Mouse (Mus musculus) MN1 (cell line): ENCODE measurements around the gene Cnnm2.

Experiments
- DNase-seq: peaks from one replicate; pipeline ENCODE4 v3.0.0-alpha.2; 2016; ENCODE audit warnings: low spot score

Gene Cnnm2

DNA sequence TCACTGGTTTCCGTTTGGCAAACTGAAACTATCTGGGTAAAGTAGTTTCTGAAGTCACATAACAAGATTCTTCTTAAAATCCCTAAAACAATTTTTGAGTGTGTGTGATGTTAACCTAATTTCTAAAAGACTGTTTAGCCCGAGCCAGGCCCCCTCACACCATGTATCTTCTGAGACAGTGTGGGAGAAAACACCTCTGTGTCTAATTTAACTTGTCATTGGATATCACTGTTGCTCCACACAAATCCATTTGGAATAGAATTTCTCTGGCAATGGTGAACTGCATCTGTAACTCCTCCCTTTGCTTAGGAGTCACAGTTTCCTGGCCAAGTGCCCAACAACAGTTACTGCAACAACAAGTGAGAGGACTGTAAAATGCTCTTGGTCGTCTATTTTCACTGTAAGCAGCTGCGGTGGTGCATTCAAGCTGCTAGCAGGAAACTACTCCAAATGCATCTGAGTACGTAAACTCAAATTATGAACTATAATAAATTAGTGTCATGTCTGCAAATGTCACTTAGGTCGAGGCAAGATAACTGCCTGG is 167.7 kb downstream of the Cnnm2 start:
- peak; percentile 56 for DNase-seq
